Mouse (Mus musculus) testis, adult 2 months (tissue): Measurements from ENCODE around the gene Raver2.

ENCODE experiments used
- CTCF ChIP-seq: fragments of 200-500 bp; IDR thresholded peaks from 2 replicates; pipeline ENCODE4 v1.5.1; 2012; ENCODE audit warnings: low read depth, mild to moderate bottlenecking, inconsistent platforms, low read length, moderate library complexity; ENCODE audit not compliant: control insufficient read depth, insufficient read depth, insufficient replicate concordance
- POLR2A ChIP-seq: fragments of 200-500 bp; IDR thresholded peaks from 2 replicates; pipeline ENCODE4 v1.6.1; 2012; ENCODE audit warnings: low read depth, mild to moderate bottlenecking, inconsistent platforms, low read length, moderate library complexity; ENCODE audit not compliant: control insufficient read depth

- no peak for TF ChIP-seq POLR2A
- TF ChIP-seq CTCF = no peak
Observed at GRCm38 (mm10) chr4:101155541-101155940, 86.8 kb downstream of the Raver2 start.
